Mouse (Mus musculus) small intestine, adult 2 months (tissue): ENCODE measurements around the gene Irf2.

Source experiments
- CTCF ChIP-seq: fragments of 200-500 bp; IDR thresholded peaks from 2 replicates; pipeline ENCODE4 v1.5.1; 2012; ENCODE audit warnings: low read depth, mild to moderate bottlenecking, control low read depth, inconsistent platforms, low read length, moderate library complexity, mixed read lengths; ENCODE audit not compliant: insufficient replicate concordance, insufficient read length; ENCODE audit errors: extremely low read depth
- POLR2A ChIP-seq: fragments of 200-500 bp; IDR thresholded peaks from 2 replicates; pipeline ENCODE4 v1.6.1; 2012; ENCODE audit warnings: low read depth, mild to moderate bottlenecking, control low read depth, inconsistent platforms, low read length, moderate library complexity

DNA sequence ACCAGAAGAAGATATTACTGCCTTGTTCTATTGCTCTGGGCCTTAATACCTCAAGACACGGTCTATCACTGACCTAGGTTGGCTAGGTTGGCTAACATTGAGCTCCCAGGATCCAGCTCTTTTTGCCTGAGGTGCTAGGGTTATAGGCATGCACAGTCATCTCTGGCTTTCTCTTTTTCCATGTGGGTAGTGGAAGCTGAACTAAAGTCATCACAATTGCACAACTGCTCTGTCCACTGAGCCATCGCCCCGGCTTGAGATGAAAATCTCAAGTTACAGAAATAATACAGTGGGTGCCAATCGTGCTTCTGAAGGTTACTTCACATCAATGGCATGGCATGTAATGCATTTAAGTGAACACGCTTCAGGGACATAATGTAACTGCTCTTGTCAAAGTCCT, 156.5 kb downstream of the Irf2 start:
- TF ChIP-seq POLR2A (no peak), CTCF (no peak)
